Mouse (Mus musculus): ENCODE measurements at regions not wholly inside any gene's neighbourhood (a gene's known extent, or its start where the extent isn't known, plus 50 kb on each side); places are given as distances from the start of the nearest gene placed in this dataset. TPM values are rescaled to one million over a fixed set of nuclear protein-coding genes. Genes with fewer than 3 reads are reported as not detected.

- Histone ChIP-seq H3K4me3 (no peak overlapping the region), H3K36me3 (no peaks in the 10 kb centered on the region), H3K4me1 (no peaks in the 10 kb centered on the region), H3K9me3 (peaks cover 11% of the 10 kb centered on the region; the same call in 1 of the 2 replicates), H3K27ac (replicated peaks) (no peak overlapping the region), H3K9ac (replicated peaks) (no peak overlapping the region), H3K4me2 (replicated peaks) (no peak overlapping the region), H3K27me3 (no peaks in the 10 kb centered on the region)
- ATAC-seq (replicated peaks), result no peak
- 82% methylated on average over 4 of the region's 4 CpGs for WGBS
Measured at GRCm38 (mm10) chr12:113427339-113427738, 62.0 kb upstream of the Adam6b start.

- ATAC-seq (replicated peaks), result no peak
- H3K4me1 ChIP-seq, result no peaks in the 10 kb centered on the region
- H3K36me3 ChIP-seq, result no peaks in the 10 kb centered on the region
- H3K4me3 ChIP-seq, result no peak overlapping the region
- no peak overlapping the region for H3K4me2 ChIP-seq (replicated peaks)
- H3K27me3 ChIP-seq, result no peaks in the 10 kb centered on the region
- H3K9me3 ChIP-seq, result peaks cover 11% of the 10 kb centered on the region; the same call in 1 of the 2 replicates
- 73% methylated on average over 3 of the region's 3 CpGs for WGBS
- H3K27ac ChIP-seq (replicated peaks), result no peak overlapping the region
- H3K9ac ChIP-seq (replicated peaks), result no peak overlapping the region
Measured at GRCm38 (mm10) chr12:113428461-113428860, 60.9 kb upstream of the Adam6b start.

GRCm38 (mm10) chr12:113428901-113429300 lies 60.4 kb upstream of the Adam6b start:
- H3K36me3 ChIP-seq, result no peaks in the 10 kb centered on the region
- H3K9ac ChIP-seq (replicated peaks), result no peak overlapping the region
- H3K4me3 ChIP-seq, result no peak overlapping the region
- H3K27ac ChIP-seq (replicated peaks), result no peak overlapping the region
- no peaks in the 10 kb centered on the region for H3K4me1 ChIP-seq
- no peak overlapping the region for H3K4me2 ChIP-seq (replicated peaks)
- no peaks in the 10 kb centered on the region for H3K27me3 ChIP-seq
- no peak for ATAC-seq (replicated peaks)
- whole genome bisulfite sequencing, result 88% methylated on average over 2 of the region's 2 CpGs
- H3K9me3 ChIP-seq, result peaks cover 11% of the 10 kb centered on the region; the same call in 1 of the 2 replicates

- Histone ChIP-seq H3K4me3 (no peak overlapping the region), H3K9me3 (peaks cover 11% of the 10 kb centered on the region; the same call in 1 of the 2 replicates), H3K4me2 (replicated peaks) (no peak overlapping the region), H3K4me1 (no peaks in the 10 kb centered on the region), H3K27ac (replicated peaks) (no peak overlapping the region), H3K9ac (replicated peaks) (no peak overlapping the region), H3K36me3 (no peaks in the 10 kb centered on the region), H3K27me3 (no peaks in the 10 kb centered on the region)
- 83% methylated on average over 6 of the region's 6 CpGs for WGBS
- ATAC-seq (replicated peaks), result no peak
Measured at GRCm38 (mm10) chr12:113430340-113430739, 59.0 kb upstream of the Adam6b start.

Small RNA genes lying in the stretch of these regions (microRNA-seq; reads per million reads assigned to microRNA genes)
- not detected for gene Gm22175
- not detected for gene Gm24022
- not detected for gene Gm25747

All from forebrain, embryonic 15.5 days (tissue).